Mouse (Mus musculus) heart, adult 2 months (tissue): ENCODE measurements around the gene Tuba3a. TPM values are rescaled to one million over a fixed set of nuclear protein-coding genes. Genes with fewer than 3 reads are reported as not detected.
A peak's percentile ranks its signal among the peaks of the same experiment; 100 is the strongest.
"Not testable (repeated sequence)": the region's sequence is repeated elsewhere in the genome, so short reads cannot be mapped to it uniquely, and the experiment has no call there.

ENCODE experiments used
- DNase-seq, 2 experiments: peaks; one replicate each; pipeline ENCODE4 v3.0.0; 2021
- H3K27ac ChIP-seq: fragments of 200-600 bp; 2 replicates; pipeline ENCODE4 v1.8.1; 2022
- H3K27me3 ChIP-seq: fragments of 200-500 bp; 2 replicates; pipeline ENCODE4 v1.6.1; 2012; ENCODE audit warnings: mild to moderate bottlenecking, low read length, inconsistent platforms, mixed read lengths; ENCODE audit not compliant: control insufficient read depth, insufficient read depth
- H3K36me3 ChIP-seq: fragments of 200-500 bp; 2 replicates; pipeline ENCODE4 v1.6.1; 2012; ENCODE audit warnings: low read length, inconsistent platforms; ENCODE audit not compliant: control insufficient read depth, insufficient read depth
- H3K4me1 ChIP-seq: fragments of 200-500 bp; 2 replicates; pipeline ENCODE4 v1.6.1; 2011; ENCODE audit warnings: low read length; ENCODE audit not compliant: control insufficient read depth, insufficient read depth
- H3K4me3 ChIP-seq: fragments of 200-600 bp; 2 replicates; pipeline ENCODE4 v1.8.1; 2022
- H3K79me2 ChIP-seq: fragments of 200-500 bp; replicated peaks from 2 replicates; pipeline ENCODE4 v1.6.1; 2012; ENCODE audit warnings: mild to moderate bottlenecking, inconsistent platforms, low read length, moderate library complexity, mixed read lengths; ENCODE audit not compliant: control insufficient read depth, insufficient read depth
- H3K9ac ChIP-seq: fragments of 200-500 bp; 2 replicates; pipeline ENCODE4 v1.6.1; 2012; ENCODE audit warnings: low read depth, mild to moderate bottlenecking, control low read depth, inconsistent platforms, low read length, mixed read lengths
- CTCF ChIP-seq: fragments of 200-600 bp; IDR thresholded peaks from 2 replicates; pipeline ENCODE4 v1.8.1; 2022; ENCODE audit warnings: antibody characterized with exemption, mild to moderate bottlenecking, moderate library complexity
- EP300 ChIP-seq: fragments of 200-500 bp; IDR thresholded peaks from 2 replicates; pipeline ENCODE4 v1.6.1; 2011; ENCODE audit warnings: low read depth, low read length, control low read depth; ENCODE audit not compliant: insufficient read depth
- POLR2A ChIP-seq: fragments of 200-500 bp; IDR thresholded peaks from 2 replicates; pipeline ENCODE4 v1.6.1; 2011; ENCODE audit warnings: mild to moderate bottlenecking, low read depth, low read length, control low read depth; ENCODE audit not compliant: insufficient read depth
- WGBS: fragments of 180-500 bp; shearing (Covaris S2); methylation state at CpG from one replicate; pipeline ENCODE4 v1.1.7; 2018; 5-methylcytosine and 5-hydroxymethylcytosine counted together
- intact Hi-C: fragments of 180-260 bp; cut with DNase I; formaldehyde crosslinking; loops from one replicate; pipeline ENCODE4 v1.15.1; 2025
- polyA plus RNA-seq: library from polyadenylated mRNA; depleted of rRNA; stranded (reverse); fragments of >200 nt; gene quantifications from 2 replicates; pipeline ENCODE4 v1.2.3, GENCODE M21; 2012
- total RNA-seq, 2 experiments: library from RNA; stranded (reverse); gene quantifications; 2 replicates each; pipeline ENCODE4 v1.2.3; 2021

The Tuba3a gene
- total and polyA plus RNA-seq, 3 experiments: 0.92 TPM; not detected in 2

- DNase-seq: peak in 1 of 2 experiments; percentile 31
- Histone ChIP-seq H3K27ac (peak overlapping the region; percentile 95), H3K9ac (peak overlapping the region; percentile 87), H3K4me1 (peaks cover 9% of the 10 kb centered on the region), H3K79me2 (no peaks in the 10 kb centered on the region), H3K27me3 (no peaks in the 10 kb centered on the region), H3K36me3 (peaks cover 8% of the 10 kb centered on the region), H3K4me3 (peak overlapping the region; percentile 88)
- 27% methylated on average over 22 of the region's 22 CpGs for WGBS
- intact Hi-C loops: loop anchor here (1.0 kb wide), 2 partner anchors 37 to 42 kb away; no protein-coding TSS in a partner anchor
- TF ChIP-seq CTCF (no peak), POLR2A (no peak), EP300 (no peak)
Observed at GRCm38 (mm10) chr6:125312581-125313355, 26.9 kb upstream of the Tuba3a start.

GRCm38 (mm10) chr6:125312171-125312570 lies 26.3 kb upstream of the Tuba3a start:
- 44% methylated on average over 9 of the region's 9 CpGs for WGBS
- peak overlapping the region; percentile 88 for H3K4me3 ChIP-seq
- H3K4me1 ChIP-seq: peaks cover 9% of the 10 kb centered on the region
- H3K79me2 ChIP-seq: no peaks in the 10 kb centered on the region
- H3K9ac ChIP-seq: peak overlapping the region; percentile 7; the same call in 1 of the 2 replicates
- intact Hi-C loops: no loop called here
- H3K27me3 ChIP-seq: no peaks in the 10 kb centered on the region
- peaks cover 8% of the 10 kb centered on the region for H3K36me3 ChIP-seq
- TF ChIP-seq CTCF (no peak), POLR2A (no peak), EP300 (no peak)
- H3K27ac ChIP-seq: peak overlapping the region; percentile 95; the same call in 1 of the 2 replicates
- DNase-seq: no peak

GRCm38 (mm10) chr6:125309406-125309805 lies 23.6 kb upstream of the Tuba3a start:
- H3K79me2 ChIP-seq: no peaks in the 10 kb centered on the region
- WGBS: 89% methylated on average over 5 of the region's 5 CpGs
- H3K36me3 ChIP-seq: peaks cover 8% of the 10 kb centered on the region
- no peak overlapping the region for H3K27ac ChIP-seq
- DNase-seq: peak in 1 of 2 experiments; percentile 17
- TF ChIP-seq EP300 (no peak), POLR2A (no peak), CTCF (no peak)
- intact Hi-C loops: no loop called here
- H3K4me1 ChIP-seq: peaks cover 8% of the 10 kb centered on the region
- no peak overlapping the region for H3K4me3 ChIP-seq
- no peak overlapping the region for H3K9ac ChIP-seq
- no peaks in the 10 kb centered on the region for H3K27me3 ChIP-seq

DNA sequence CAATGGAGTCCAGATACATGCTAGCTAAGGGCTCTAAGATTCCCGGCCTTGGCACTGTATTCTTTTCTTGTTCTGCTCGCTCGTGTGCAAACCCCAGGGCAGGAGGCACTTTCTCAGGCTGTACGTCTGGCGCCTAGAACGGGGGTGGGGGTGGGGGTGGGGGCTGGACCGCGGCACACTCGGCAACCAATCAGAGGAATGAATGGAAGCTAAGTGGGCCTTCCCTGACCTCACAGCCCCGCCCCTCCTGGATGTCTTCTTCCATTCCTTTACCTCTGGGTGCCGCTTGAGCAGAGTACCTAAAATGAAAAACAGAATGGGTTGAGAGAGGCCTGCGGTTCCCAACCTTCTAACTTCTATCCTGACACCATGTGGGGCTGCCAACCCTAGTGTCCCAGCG lies 23.1 kb upstream of the Tuba3a start:
- Histone ChIP-seq H3K4me3 (no peak overlapping the region), H3K27me3 (no peaks in the 10 kb centered on the region), H3K27ac (no peak overlapping the region), H3K4me1 (peaks cover 5% of the 10 kb centered on the region; the same call in 1 of the 2 replicates), H3K36me3 (peaks cover 8% of the 10 kb centered on the region), H3K79me2 (no peaks in the 10 kb centered on the region), H3K9ac (no peak overlapping the region)
- intact Hi-C loops: no loop called here
- DNase-seq: no peak
- TF ChIP-seq POLR2A: no peak
- no peak for TF ChIP-seq EP300
- no peak for TF ChIP-seq CTCF
- WGBS: 68% methylated on average over 13 of the region's 13 CpGs

DNA sequence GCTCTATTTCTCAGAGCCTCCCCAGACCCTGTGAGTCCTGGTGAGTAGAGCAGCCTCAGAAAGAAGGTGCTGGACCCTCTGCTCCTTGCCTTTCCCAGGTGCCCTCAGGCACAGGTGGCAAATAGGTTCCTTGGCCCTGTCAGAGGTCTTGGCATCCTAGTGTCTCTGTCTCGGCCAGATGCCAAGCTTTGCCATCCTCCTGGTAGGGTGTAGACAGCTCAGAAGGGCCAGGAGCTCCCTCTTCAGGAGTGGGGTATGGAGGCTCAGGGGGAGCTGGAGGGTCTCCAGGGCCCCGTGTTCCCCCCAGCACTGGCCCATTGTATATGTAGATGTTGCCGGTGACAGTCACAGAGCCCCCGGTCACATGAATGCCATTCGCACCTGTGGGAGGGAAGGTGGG lies 21.2 kb upstream of the Tuba3a start:
- H3K27ac ChIP-seq: no peak overlapping the region
- DNase-seq: no peak
- 94% methylated on average over 5 of the region's 5 CpGs for WGBS
- intact Hi-C loops: no loop called here
- no peaks in the 10 kb centered on the region for H3K27me3 ChIP-seq
- TF ChIP-seq CTCF: no peak
- TF ChIP-seq POLR2A: no peak
- TF ChIP-seq EP300: no peak
- no peaks in the 10 kb centered on the region for H3K79me2 ChIP-seq
- H3K4me3 ChIP-seq: no peak overlapping the region
- peaks cover 8% of the 10 kb centered on the region for H3K36me3 ChIP-seq
- H3K9ac ChIP-seq: no peak overlapping the region
- peaks cover 2% of the 10 kb centered on the region; the same call in 1 of the 2 replicates for H3K4me1 ChIP-seq

- Histone ChIP-seq H3K9ac (no peak overlapping the region), H3K27me3 (no peaks in the 10 kb centered on the region), H3K36me3 (no peaks in the 10 kb centered on the region), H3K79me2 (no peaks in the 10 kb centered on the region), H3K4me1 (peaks cover 2% of the 10 kb centered on the region; the same call in 1 of the 2 replicates), H3K4me3 (no peak overlapping the region), H3K27ac (no peak overlapping the region)
- intact Hi-C loops: no loop called here
- 70% methylated on average over 6 of the region's 6 CpGs for WGBS
- TF ChIP-seq EP300: no peak
- TF ChIP-seq CTCF: no peak
- TF ChIP-seq POLR2A: no peak
- no peak for DNase-seq
Observed at GRCm38 (mm10) chr6:125305465-125305864, 19.6 kb upstream of the Tuba3a start.

DNA sequence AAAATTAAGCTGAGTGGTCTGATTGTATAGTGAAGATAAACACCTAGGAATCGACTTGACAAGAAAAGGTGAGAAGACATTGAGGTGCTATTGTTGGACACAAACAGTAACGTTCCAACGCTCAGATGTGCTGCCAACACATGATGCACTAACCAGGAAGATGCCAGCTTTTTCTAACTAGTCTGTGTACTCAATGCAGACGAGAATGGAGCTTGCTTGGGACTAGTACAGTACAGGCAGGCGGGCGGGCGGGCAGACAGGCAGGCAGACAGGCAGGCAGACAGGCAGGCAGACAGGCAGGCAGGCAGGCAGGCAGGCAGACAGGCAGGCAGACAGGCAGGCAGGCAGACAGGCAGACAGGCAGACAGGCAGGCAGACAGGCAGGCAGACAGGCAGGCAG lies 18.6 kb upstream of the Tuba3a start:
- WGBS: 84% methylated on average over 7 of the region's 7 CpGs
- not testable (repeated sequence) for H3K4me3 ChIP-seq, DNase-seq

More for the DNA sequence above, 18.6 kb upstream of the Tuba3a start:
- H3K36me3 ChIP-seq, H3K27ac ChIP-seq, H3K27me3 ChIP-seq, H3K4me1 ChIP-seq, intact Hi-C loops, H3K9ac ChIP-seq, H3K79me2 ChIP-seq: not testable (repeated sequence)
